Mouse (Mus musculus) liver, embryonic 15.5 days (tissue): ENCODE data around the gene Cnot11. TPM values are rescaled to one million over a fixed set of nuclear protein-coding genes. Genes with fewer than 3 reads are reported as not detected.
"Not testable (repeated sequence)": the region's sequence is repeated elsewhere in the genome, so short reads cannot be mapped to it uniquely, and the experiment has no call there.

ENCODE experiments used
- ATAC-seq: fragments of 200-750 bp; cut with Nextera tagmentation; 2 replicates; pipeline ENCODE4 v1.8.0; 2017; ENCODE audit warnings: moderate number of reproducible peaks, mild to moderate bottlenecking, moderate library complexity; ENCODE audit not compliant: insufficient read depth
- H3K27ac ChIP-seq: fragments of 300-500 bp; sonication (generic); replicated peaks from 2 replicates; pipeline ENCODE4 v1.5.1; 2015; ENCODE audit warnings: mild to moderate bottlenecking, inconsistent platforms
- H3K27me3 ChIP-seq: fragments of 300-500 bp; sonication (generic); 2 replicates; pipeline ENCODE4 v1.6.1; 2015; ENCODE audit warnings: mild to moderate bottlenecking, inconsistent platforms
- H3K36me3 ChIP-seq: fragments of 300-500 bp; sonication (generic); replicated peaks from 2 replicates; pipeline ENCODE4 v1.6.1; 2015; ENCODE audit warnings: moderate library complexity, mild to moderate bottlenecking, inconsistent platforms
- H3K4me1 ChIP-seq: fragments of 300-500 bp; sonication (generic); replicated peaks from 2 replicates; pipeline ENCODE4 v1.6.1; 2015; ENCODE audit warnings: inconsistent platforms
- H3K4me2 ChIP-seq: fragments of 300-500 bp; sonication (generic); 2 replicates; pipeline ENCODE4 v1.6.1; 2015; ENCODE audit warnings: moderate library complexity, mild to moderate bottlenecking, inconsistent platforms
- H3K4me3 ChIP-seq: fragments of 300-500 bp; sonication (generic); replicated peaks from 2 replicates; pipeline ENCODE4 v1.5.1; 2015; ENCODE audit warnings: mild to moderate bottlenecking, inconsistent platforms
- H3K9ac ChIP-seq: fragments of 300-500 bp; sonication (generic); 2 replicates; pipeline ENCODE4 v1.6.1; 2015; ENCODE audit warnings: moderate library complexity, mild to moderate bottlenecking, inconsistent platforms
- H3K9me3 ChIP-seq: fragments of 300-500 bp; sonication (generic); replicated peaks from 2 replicates; pipeline ENCODE4 v1.6.1; 2016; ENCODE audit warnings: inconsistent platforms
- WGBS: fragments of 180-500 bp; shearing (Covaris S2); methylation state at CpG from one replicate; pipeline ENCODE4 v1.1.7; 2015; ENCODE audit warnings: mixed read lengths; ENCODE audit not compliant: insufficient replicate concordance; 5-methylcytosine and 5-hydroxymethylcytosine counted together
- polyA plus RNA-seq: library from polyadenylated mRNA; unstranded; fragments of >200 nt; fragmentation: Nextera tagmentation; extraction: Ambion mirVana; gene quantifications from 2 replicates; pipeline ENCODE4 v1.2.1, GENCODE M21; 2015

Cnot11 gene
- polyA plus RNA-seq, 1 experiment from 2014 or later = 8.1 TPM

- Histone ChIP-seq H3K27ac (no peak overlapping the region), H3K4me2 (no peak overlapping the region), H3K27me3 (no peaks in the 10 kb centered on the region), H3K9ac (no peak overlapping the region), H3K9me3 (no peaks in the 10 kb centered on the region), H3K4me1 (peaks cover 23% of the 10 kb centered on the region), H3K36me3 (no peaks in the 10 kb centered on the region), H3K4me3 (no peak overlapping the region)
- 20% methylated on average over 2 of the region's 3 CpGs for WGBS
- ATAC-seq = no peak
Observed at GRCm38 (mm10) chr1:39581215-39581614, 46.4 kb downstream of the Cnot11 start.

- no peak for ATAC-seq
- peaks cover 7% of the 10 kb centered on the region; the same call in 1 of the 2 replicates for H3K4me1 ChIP-seq
- no peak overlapping the region for H3K4me3 ChIP-seq
- no peak overlapping the region for H3K4me2 ChIP-seq
- no peaks in the 10 kb centered on the region for H3K27me3 ChIP-seq
- 65% methylated on average over 9 of the region's 9 CpGs for WGBS
- H3K36me3 ChIP-seq = no peaks in the 10 kb centered on the region
- H3K9ac ChIP-seq = no peak overlapping the region
- no peaks in the 10 kb centered on the region for H3K9me3 ChIP-seq
- H3K27ac ChIP-seq = no peak overlapping the region
Observed at GRCm38 (mm10) chr1:39583173-39583572, 48.4 kb downstream of the Cnot11 start.

DNA sequence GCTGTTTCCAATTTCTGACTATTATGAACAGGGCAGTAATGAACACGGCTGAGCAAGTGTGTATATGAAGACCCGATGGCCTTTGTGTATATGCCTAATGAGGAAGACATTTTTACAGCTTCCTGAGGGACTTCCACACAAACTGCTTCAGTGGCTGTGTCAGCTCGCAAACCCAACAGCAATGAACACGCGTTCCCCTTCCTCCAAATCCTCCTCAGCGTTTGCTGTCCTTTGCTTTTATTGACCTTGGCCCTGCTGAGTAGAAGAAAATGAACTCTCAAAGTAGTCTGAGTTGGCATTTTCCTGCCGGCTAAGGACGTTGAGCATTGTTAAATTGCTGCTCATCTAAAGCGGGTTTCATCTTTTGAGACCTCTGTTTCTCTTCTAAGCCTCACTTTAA lies 50.6 kb downstream of the Cnot11 start:
- Histone ChIP-seq H3K36me3 (no peaks in the 10 kb centered on the region), H3K27me3 (no peaks in the 10 kb centered on the region), H3K4me1 (no peaks in the 10 kb centered on the region), H3K4me2 (no peak overlapping the region), H3K9ac (no peak overlapping the region), H3K27ac (no peak overlapping the region), H3K4me3 (no peak overlapping the region), H3K9me3 (no peaks in the 10 kb centered on the region)
- 46% methylated on average over 9 of the region's 9 CpGs for WGBS
- no peak for ATAC-seq

GRCm38 (mm10) chr1:39590193-39590592 lies 55.4 kb downstream of the Cnot11 start:
- Histone ChIP-seq H3K9me3 (no peaks in the 10 kb centered on the region), H3K9ac (no peak overlapping the region), H3K27me3 (no peaks in the 10 kb centered on the region), H3K27ac (no peak overlapping the region), H3K4me3 (no peak overlapping the region), H3K36me3 (no peaks in the 10 kb centered on the region), H3K4me2 (no peak overlapping the region), H3K4me1 (peaks cover 3% of the 10 kb centered on the region; the same call in 1 of the 2 replicates)
- 36% methylated on average over 5 of the region's 5 CpGs for WGBS
- ATAC-seq = no peak

DNA sequence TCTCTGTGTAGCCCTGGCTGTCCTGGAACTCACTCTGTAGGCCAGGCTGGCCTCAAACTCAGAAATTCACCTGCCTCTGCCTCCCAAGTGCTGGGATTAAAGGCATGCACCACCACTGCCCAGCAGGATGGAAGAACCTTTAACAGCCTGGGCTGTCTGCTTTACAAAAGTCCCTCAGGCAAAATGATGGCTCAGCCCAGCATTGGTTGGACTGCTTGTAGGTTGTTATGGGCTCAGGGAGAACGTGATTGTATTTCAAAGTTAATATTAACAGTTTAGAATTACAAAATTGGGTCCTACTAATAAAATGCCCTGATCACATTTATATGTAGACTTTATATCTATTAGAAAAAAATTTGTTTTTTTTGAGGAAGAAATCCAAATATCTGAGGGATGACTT lies 56.8 kb downstream of the Cnot11 start:
- not testable (repeated sequence) for H3K27me3 ChIP-seq, H3K4me1 ChIP-seq, H3K4me2 ChIP-seq, H3K36me3 ChIP-seq, ATAC-seq, H3K9me3 ChIP-seq, H3K4me3 ChIP-seq, H3K9ac ChIP-seq
- 27% methylated on average over 1 of the region's 1 CpGs for WGBS
- 0 out of 2 replicates have a peak overlapping the region, but pooled peaks have one; percentile 14 for H3K27ac ChIP-seq

- Histone ChIP-seq H3K9ac (no peak overlapping the region), H3K36me3 (no peaks in the 10 kb centered on the region), H3K27me3 (no peaks in the 10 kb centered on the region), H3K4me1 (peaks cover 3% of the 10 kb centered on the region; the same call in 1 of the 2 replicates), H3K4me3 (no peak overlapping the region), H3K27ac (0 out of 2 replicates have a peak overlapping the region, but pooled peaks have one; percentile 4), H3K9me3 (no peaks in the 10 kb centered on the region), H3K4me2 (no peak overlapping the region)
- peak; percentile 78 for ATAC-seq
- 40% methylated on average over 4 of the region's 4 CpGs for WGBS
Observed at GRCm38 (mm10) chr1:39592090-39592489, 57.3 kb downstream of the Cnot11 start.

- no peak for ATAC-seq
- Histone ChIP-seq H3K27ac (no peak overlapping the region), H3K9me3 (no peaks in the 10 kb centered on the region), H3K36me3 (no peaks in the 10 kb centered on the region), H3K9ac (no peak overlapping the region), H3K4me3 (no peak overlapping the region), H3K27me3 (no peaks in the 10 kb centered on the region), H3K4me2 (no peak overlapping the region), H3K4me1 (peaks cover 3% of the 10 kb centered on the region; the same call in 1 of the 2 replicates)
- 70% methylated on average over 10 of the region's 10 CpGs for WGBS
Observed at GRCm38 (mm10) chr1:39593836-39594235, 59.0 kb downstream of the Cnot11 start.

Other genes starting within 250 kb of the Cnot11 start
- 238 and 288 TPM in 2 replicates for gene Rpl31, start 167.2 kb upstream of the Cnot11 start, polyA plus RNA-seq
- 5.0 and 6.3 TPM in 2 replicates for gene Tbc1d8, start 56.2 kb upstream of the Cnot11 start, polyA plus RNA-seq
- gene Rnf149, start 42.4 kb downstream of the Cnot11 start, polyA plus RNA-seq = 16.0 and 18.8 TPM in 2 replicates
- not detected in 2 replicates for gene Creg2, start 116.5 kb downstream of the Cnot11 start, polyA plus RNA-seq
- gene Rfx8, start 186.0 kb downstream of the Cnot11 start, polyA plus RNA-seq = 0.09 and 0.10 TPM in 2 replicates